Mouse (Mus musculus) layer of hippocampus, postnatal 36 days (tissue): Measurements from ENCODE around the gene Il11. TPM values are rescaled to one million over a fixed set of nuclear protein-coding genes. Genes with fewer than 3 reads are reported as not detected.

Experiments used
- DNase-seq, 2 experiments: peaks; one replicate each; pipeline ENCODE4 v3.0.0; 2022
- total RNA-seq, 2 experiments: library from RNA; stranded (reverse); gene quantifications; 2 replicates each; pipeline ENCODE4 v1.2.3; 2021

Gene Il11
- total RNA-seq, 2 experiments from 2014 or later = 0.47 TPM; not detected in 1

- DNase-seq = peak; percentile 65 to 66
These were observed 6.1 kb upstream of the Il11 start for GRCm38 (mm10) chr7:4788499-4789435.

DNA sequence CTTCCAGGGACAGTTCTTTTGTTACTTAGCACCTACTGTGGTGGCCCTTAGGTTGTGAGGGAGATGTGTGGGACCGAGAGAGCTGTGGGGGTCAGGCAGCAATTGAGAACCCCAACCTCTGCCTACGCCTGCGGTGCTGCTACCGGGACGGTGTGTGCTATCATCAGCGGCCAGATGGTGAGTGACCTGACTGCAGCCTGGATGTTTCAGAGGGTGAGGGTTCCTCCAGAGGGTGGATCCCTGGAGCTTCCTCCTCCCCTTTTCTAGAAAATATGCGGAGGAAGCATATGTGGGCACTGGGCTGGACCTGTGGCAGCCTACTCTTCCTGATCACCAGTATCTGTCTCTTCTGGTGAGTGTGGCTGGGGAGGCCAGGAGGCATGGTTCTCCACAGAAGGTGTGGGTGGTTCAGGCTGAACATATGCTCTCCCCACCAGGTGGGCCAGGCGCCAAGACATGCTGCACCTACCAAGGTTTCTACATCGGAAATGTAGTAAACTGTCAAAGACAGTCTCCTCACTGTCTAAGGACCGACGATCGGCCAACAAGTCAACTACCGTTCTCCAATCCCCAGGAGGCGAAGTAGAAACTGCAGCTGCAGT is 1.1 kb upstream of the Il11 start:
- no peak for DNase-seq

GRCm38 (mm10) chr7:4782130-4782529 is 529 bp downstream of the Il11 start:
- no peak for DNase-seq

GRCm38 (mm10) chr7:4779921-4780320 is 2.7 kb downstream of the Il11 start:
- DNase-seq = no peak

DNA sequence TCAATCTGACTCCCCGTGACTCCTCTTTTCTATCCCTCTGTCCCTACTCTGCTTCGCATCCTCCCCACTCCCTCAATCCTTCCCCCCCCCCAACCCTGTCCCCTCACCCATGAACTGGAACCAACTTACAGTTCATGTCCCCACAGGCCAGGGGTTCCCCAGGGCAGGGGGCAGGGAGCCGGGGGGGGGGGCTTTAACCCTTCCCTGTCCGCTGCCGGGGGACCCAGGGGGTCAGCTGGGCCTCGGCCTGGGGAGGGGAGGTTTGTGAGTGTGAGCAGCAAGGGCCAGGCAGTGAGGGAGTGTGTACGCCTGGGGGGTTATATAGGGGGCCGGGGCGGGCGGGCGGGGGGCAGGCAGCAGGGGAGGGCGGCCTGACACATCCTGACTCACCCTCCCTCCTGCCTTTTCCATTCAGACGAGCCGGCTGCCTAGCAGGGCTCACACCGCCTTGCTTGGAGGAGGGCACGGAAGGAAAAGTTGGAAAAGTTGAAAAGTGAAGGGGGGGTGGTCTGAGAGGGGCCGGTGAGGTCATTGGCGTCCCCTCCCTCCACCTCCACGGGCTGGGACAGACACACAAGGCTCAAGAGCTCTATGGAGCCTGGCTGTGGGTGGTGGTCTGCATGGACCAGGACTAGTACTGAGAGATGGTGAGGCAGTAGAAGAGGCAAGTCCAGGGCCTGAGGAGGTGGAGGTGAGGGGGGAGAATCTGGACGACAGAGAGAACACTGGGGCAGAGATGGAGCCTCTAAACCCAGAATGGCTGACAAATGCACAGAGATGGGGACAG is 4.6 kb downstream of the Il11 start:
- no peak for DNase-seq

GRCm38 (mm10) chr7:4776861-4777830 is 5.5 kb downstream of the Il11 start:
- no peak for DNase-seq

- DNase-seq = no peak
These were observed 6.5 kb downstream of the Il11 start for GRCm38 (mm10) chr7:4776131-4776530.

DNA sequence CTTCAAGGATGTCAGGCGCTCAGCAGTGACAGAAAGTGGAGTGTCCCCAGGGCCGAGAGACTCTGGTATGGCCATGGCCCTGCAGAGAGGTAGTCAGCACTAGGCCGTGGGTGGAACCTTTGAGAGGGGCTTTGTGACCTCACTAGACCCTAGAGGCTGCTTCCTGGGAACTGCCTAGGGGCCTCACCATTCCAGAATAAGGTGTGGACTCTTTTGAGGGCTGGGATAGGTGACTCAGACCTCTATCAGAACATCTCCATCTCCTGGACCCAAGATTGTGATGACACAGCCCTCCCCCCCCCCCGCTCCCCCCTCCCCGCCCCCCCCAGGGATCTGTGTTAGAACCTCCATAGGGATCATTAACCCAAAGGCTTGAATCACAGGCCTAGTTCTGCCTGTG is 11.5 kb downstream of the Il11 start, which contains the start of gene Fam71e2:
TSS of gene Fam71e2 (minus strand) at position 101 of the 400 bp plus-strand sequence.
- DNase-seq = no peak

GRCm38 (mm10) chr7:4764946-4765710 is 17.5 kb downstream of the Il11 start:
- DNase-seq = no peak

DNA sequence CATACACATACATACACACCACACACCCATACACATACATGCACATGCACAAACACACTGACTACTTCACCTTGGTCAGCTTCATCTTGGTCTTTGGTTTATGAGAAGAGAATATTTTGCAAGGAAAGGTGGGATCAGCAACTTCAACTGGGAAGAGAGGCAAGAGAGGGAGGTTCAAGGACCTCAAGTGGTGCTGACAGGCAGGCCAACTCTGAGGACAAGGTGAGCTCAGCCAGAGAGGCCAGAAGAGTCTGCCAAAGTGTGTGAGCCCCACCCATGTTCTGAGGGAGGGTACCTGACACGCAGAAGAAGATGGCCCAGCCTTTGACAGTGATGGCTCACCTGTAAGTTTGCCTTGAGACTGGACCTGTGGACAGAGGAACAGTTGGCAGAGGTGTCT is 23.0 kb downstream of the Il11 start:
- no peak for DNase-seq

GRCm38 (mm10) chr7:4752821-4753570 is 29.7 kb downstream of the Il11 start, which contains the start of gene Cox6b2:
TSS of gene Cox6b2 (minus strand) at chr7:4753094.
- peak in 1 of 2 experiments; percentile 44 for DNase-seq

GRCm38 (mm10) chr7:4751971-4752820 is 30.5 kb downstream of the Il11 start:
- DNase-seq = no peak

GRCm38 (mm10) chr7:4749169-4749568 is 33.5 kb downstream of the Il11 start:
- DNase-seq = no peak

GRCm38 (mm10) chr7:4748321-4748720 is 34.3 kb downstream of the Il11 start:
- no peak for DNase-seq

DNA sequence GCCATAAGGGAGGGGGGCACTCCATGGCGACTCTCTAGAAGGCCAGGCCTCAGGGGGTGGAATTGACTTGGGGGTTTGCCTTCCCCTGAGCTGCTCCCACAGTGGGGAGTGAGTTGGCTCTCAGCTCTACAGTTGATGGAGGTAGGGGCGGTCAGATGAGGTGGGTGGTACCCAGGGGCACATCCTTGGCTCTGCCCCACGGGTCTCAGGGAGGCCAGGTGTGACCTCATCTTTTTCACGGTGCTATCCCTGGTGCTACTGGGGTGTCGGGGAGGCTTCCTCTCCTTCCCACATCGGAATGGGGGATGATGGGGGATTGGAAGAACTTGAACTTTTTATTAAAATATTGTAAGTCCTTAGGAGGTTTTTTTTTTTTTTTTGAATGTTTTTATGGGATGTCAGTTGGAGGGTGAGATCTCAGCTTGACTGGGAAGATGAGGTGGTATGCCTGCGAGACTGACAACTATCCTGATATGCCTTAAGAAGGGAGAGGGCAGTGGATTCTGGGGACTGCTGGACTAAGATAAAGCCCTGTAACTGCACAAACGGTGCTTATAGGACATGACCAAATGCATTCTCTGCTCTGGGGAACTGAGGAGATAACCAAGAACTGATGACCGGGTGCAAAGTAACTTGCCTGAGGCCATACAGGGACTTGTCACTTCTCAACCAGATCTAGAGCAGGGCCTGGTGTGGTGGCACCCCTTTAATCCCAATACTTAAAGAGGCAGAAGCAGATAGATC is 35.3 kb downstream of the Il11 start:
- no peak for DNase-seq

DNA sequence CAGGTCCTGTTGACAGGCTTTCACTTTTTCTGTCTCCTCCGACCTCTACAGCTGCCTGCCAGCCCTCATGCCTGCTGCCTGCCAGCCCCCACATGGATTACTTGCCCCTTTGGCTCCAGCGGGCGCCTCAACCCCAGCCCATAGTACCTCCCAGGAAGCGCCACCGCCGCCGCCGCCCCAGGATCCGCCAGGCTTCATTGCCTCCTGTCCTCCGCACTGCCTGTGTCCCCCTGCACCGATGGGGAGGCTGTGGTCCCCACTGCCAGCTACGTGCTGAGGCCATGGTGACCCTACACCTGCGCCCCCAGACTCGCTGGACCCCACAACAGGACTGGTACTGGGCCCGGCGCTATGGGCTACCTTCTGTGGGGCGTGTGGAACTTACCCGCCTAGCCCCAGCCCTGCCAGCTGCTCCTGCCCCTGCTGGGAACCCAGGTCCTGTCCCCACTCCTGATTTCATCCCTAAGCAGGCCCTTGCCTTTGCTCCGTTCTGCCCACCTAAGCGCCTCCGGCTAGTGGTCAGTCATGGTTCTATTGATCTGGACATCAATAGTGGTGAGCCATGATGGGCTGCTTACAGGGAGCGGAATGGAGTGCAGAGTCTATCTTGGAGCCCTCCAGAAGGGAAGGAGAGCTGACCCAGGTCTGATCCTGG is 36.2 kb downstream of the Il11 start:
- no peak for DNase-seq

GRCm38 (mm10) chr7:4744886-4745285 is 37.8 kb downstream of the Il11 start:
- DNase-seq = no peak

DNA sequence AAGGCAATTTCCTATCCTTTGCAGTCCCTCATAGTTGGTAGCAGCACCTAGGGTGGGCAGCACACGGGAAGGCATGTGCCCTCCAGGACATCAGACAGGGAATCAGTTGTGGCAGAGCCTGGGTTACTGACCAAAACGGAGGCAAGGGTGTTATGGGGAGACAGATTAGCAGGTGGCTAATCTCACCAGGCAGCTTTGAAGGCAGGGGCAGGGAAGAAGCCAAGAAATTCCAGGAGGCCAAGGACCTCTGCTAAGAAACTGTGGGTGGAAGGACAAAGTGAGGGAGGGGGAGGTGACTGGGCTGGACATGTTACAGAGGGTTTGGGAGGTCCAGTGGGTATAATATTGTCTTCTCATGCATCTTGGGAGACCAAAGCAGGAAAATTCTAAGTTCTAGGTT is 39.3 kb downstream of the Il11 start:
- no peak for DNase-seq
